Mouse (Mus musculus): ENCODE results near the gene Osbpl8. TPM values are rescaled to one million over a fixed set of nuclear protein-coding genes. Genes with fewer than 3 reads are reported as not detected.

Gene Osbpl8
- polyA plus RNA-seq, 1 experiment from 2014 or later, result 9.8 TPM

GRCm38 (mm10) chr10:111336353-111336713, 171.8 kb downstream of the Osbpl8 start:
- H3K4me2 ChIP-seq (replicated peaks; ENCODE audit: low read depth, low read length), result peak overlapping the region; percentile 52
- H3K27me3 ChIP-seq (ENCODE audit: control insufficient read depth, insufficient read depth, low read length), result no peaks in the 10 kb centered on the region
- H3K27ac ChIP-seq (ENCODE audit: low read length), result no peak overlapping the region
- H3K4me1 ChIP-seq (ENCODE audit: control insufficient read depth, insufficient read depth, low read length), result no peaks in the 10 kb centered on the region
- H3K36me3 ChIP-seq (ENCODE audit: control insufficient read depth, insufficient read depth, low read length), result no peaks in the 10 kb centered on the region
- H3K4me3 ChIP-seq (ENCODE audit: low read depth, low read length), result 0 out of 2 replicates have a peak overlapping the region, but pooled peaks have one; percentile 6
- 12% methylated on average over 10 of the region's 10 CpGs for WGBS
- H3K9ac ChIP-seq (replicated peaks; ENCODE audit: low read depth, low read length), result no peak overlapping the region
- H3K9me3 ChIP-seq (ENCODE audit: control insufficient read depth, low read depth, low read length), result no peaks in the 10 kb centered on the region
- ATAC-seq (ENCODE audit: insufficient number of reproducible peaks, insufficient read depth, low FRiP score, low read depth), result no peak

GRCm38 (mm10) chr10:111339296-111339695, 174.7 kb downstream of the Osbpl8 start:
- no peak overlapping the region for H3K27ac ChIP-seq (ENCODE audit: low read length)
- no peaks in the 10 kb centered on the region for H3K27me3 ChIP-seq (ENCODE audit: control insufficient read depth, insufficient read depth, low read length)
- H3K9ac ChIP-seq (replicated peaks; ENCODE audit: low read depth, low read length), result no peak overlapping the region
- WGBS, result 58% methylated on average over 11 of the region's 11 CpGs
- ATAC-seq (ENCODE audit: insufficient number of reproducible peaks, insufficient read depth, low FRiP score, low read depth), result no peak
- H3K9me3 ChIP-seq (ENCODE audit: control insufficient read depth, low read depth, low read length), result no peaks in the 10 kb centered on the region
- H3K36me3 ChIP-seq (ENCODE audit: control insufficient read depth, insufficient read depth, low read length), result no peaks in the 10 kb centered on the region
- H3K4me3 ChIP-seq (ENCODE audit: low read depth, low read length), result no peak overlapping the region
- no peak overlapping the region for H3K4me2 ChIP-seq (replicated peaks; ENCODE audit: low read depth, low read length)
- H3K4me1 ChIP-seq (ENCODE audit: control insufficient read depth, insufficient read depth, low read length), result no peaks in the 10 kb centered on the region

- H3K9ac ChIP-seq (replicated peaks; ENCODE audit: low read depth, low read length), result no peak overlapping the region
- H3K27ac ChIP-seq (ENCODE audit: low read length), result no peak overlapping the region
- no peaks in the 10 kb centered on the region for H3K27me3 ChIP-seq (ENCODE audit: control insufficient read depth, insufficient read depth, low read length)
- WGBS, result 79% methylated on average over 7 of the region's 7 CpGs
- H3K4me2 ChIP-seq (replicated peaks; ENCODE audit: low read depth, low read length), result no peak overlapping the region
- no peak overlapping the region for H3K4me3 ChIP-seq (ENCODE audit: low read depth, low read length)
- no peaks in the 10 kb centered on the region for H3K4me1 ChIP-seq (ENCODE audit: control insufficient read depth, insufficient read depth, low read length)
- no peaks in the 10 kb centered on the region for H3K36me3 ChIP-seq (ENCODE audit: control insufficient read depth, insufficient read depth, low read length)
- H3K9me3 ChIP-seq (ENCODE audit: control insufficient read depth, low read depth, low read length), result no peaks in the 10 kb centered on the region
- ATAC-seq (ENCODE audit: insufficient number of reproducible peaks, insufficient read depth, low FRiP score, low read depth), result no peak
Measured at GRCm38 (mm10) chr10:111341761-111342160, 177.2 kb downstream of the Osbpl8 start.

GRCm38 (mm10) chr10:111343555-111343954, 179.0 kb downstream of the Osbpl8 start:
- no peak overlapping the region for H3K4me2 ChIP-seq (replicated peaks; ENCODE audit: low read depth, low read length)
- no peaks in the 10 kb centered on the region for H3K4me1 ChIP-seq (ENCODE audit: control insufficient read depth, insufficient read depth, low read length)
- no peak overlapping the region for H3K27ac ChIP-seq (ENCODE audit: low read length)
- H3K4me3 ChIP-seq (ENCODE audit: low read depth, low read length), result no peak overlapping the region
- H3K9me3 ChIP-seq (ENCODE audit: control insufficient read depth, low read depth, low read length), result no peaks in the 10 kb centered on the region
- H3K36me3 ChIP-seq (ENCODE audit: control insufficient read depth, insufficient read depth, low read length), result no peaks in the 10 kb centered on the region
- H3K9ac ChIP-seq (replicated peaks; ENCODE audit: low read depth, low read length), result no peak overlapping the region
- no peaks in the 10 kb centered on the region for H3K27me3 ChIP-seq (ENCODE audit: control insufficient read depth, insufficient read depth, low read length)
- 77% methylated on average over 5 of the region's 5 CpGs for WGBS
- no peak for ATAC-seq (ENCODE audit: insufficient number of reproducible peaks, insufficient read depth, low FRiP score, low read depth)

Other genes with a start within 250 kb of the Osbpl8 start
- 192 and 199 TPM in 2 replicates for gene Csrp2, start 245.0 kb upstream of the Osbpl8 start, polyA plus RNA-seq (2014; fragmentation: Nextera tagmentation; extraction: Ambion mirVana)
- gene Zdhhc17, start 154.6 kb upstream of the Osbpl8 start, polyA plus RNA-seq (2014; fragmentation: Nextera tagmentation; extraction: Ambion mirVana), result 32.4 and 34.2 TPM in 2 replicates
- 4.9 and 6.0 TPM in 2 replicates for gene Bbs10, start 133.9 kb downstream of the Osbpl8 start, polyA plus RNA-seq (2014; fragmentation: Nextera tagmentation; extraction: Ambion mirVana)